Mouse (Mus musculus) kidney, adult 2 months (tissue): ENCODE results near the gene Tmem238l.

ENCODE experiments used
- CTCF ChIP-seq: fragments of 200-500 bp; conservative IDR thresholded peaks from 2 replicates; pipeline ENCODE4 v1.5.1; 2011; ENCODE audit warnings: low read depth, mild to moderate bottlenecking, control low read depth, low read length, moderate library complexity, mixed read lengths; ENCODE audit not compliant: insufficient read depth, insufficient read length
- POLR2A ChIP-seq: fragments of 200-500 bp; IDR thresholded peaks from one replicate; pipeline ENCODE4 v1.6.1; 2011; ENCODE audit warnings: low read depth, low read length, control low read depth

DNA sequence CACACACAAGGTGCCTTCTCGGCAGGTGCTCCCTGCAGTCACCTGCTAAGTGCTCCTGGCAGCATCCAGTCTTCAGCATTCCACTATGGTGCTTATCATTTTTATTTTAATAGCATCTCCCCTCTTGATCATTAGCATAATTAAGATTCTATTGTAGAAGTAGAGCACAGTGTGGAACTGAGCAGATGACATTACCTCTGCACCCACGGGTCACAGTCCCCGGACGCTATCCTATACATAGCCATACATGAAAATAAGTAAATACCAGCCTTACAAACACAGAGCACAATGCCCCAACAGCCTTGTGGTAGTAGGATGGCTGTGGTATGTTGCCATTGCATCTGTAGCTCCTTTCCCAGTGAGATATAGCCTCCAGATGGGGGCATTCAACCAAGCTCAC is 52.1 kb downstream of the Tmem238l start:
- no peak for TF ChIP-seq POLR2A
- TF ChIP-seq CTCF: no peak
